15 mouse cellular contexts compared by ENCODE assay signal in the genomic region with DNA sequence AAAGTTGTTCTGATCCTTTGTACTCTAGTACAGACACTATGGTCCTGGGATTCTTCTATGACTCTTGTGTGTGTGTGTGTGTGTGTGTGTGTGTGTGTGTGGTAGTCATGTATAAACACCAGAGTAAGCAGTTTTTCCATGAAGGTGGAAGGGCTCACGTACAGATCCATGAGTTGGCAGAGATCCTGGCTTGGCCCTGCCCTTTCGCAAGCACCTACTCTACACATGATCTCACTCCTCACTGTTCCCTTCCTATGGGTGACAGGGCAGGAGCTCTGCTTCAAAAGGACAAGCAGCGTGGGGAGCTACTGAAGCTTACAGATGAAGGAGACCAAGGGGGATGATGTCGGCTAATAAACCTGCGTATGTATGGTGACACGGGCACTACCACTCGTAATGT.
"Had no signal": no experiment of that assay in that cellular context is flagged by ENCODE, and none has a peak within 500 bp of the region (broad histone marks: within the 10 kb centered on the region; RNA-seq: fewer than 3 reads in every experiment).

No protein-coding gene starts in this region.

- DNase-seq: lung, adult 2 months; lung, postnatal 14 days; lung, postnatal 36 days; right cerebral cortex, postnatal 14 days; thymus, adult 18-20 months; thymus, postnatal 14 days; thymus, postnatal 36 days had no signal

- H3K4me2 ChIP-seq: lung, embryonic 15.5 days; midbrain, embryonic 11.5 days; midbrain, embryonic 13.5 days; midbrain, embryonic 15.5 days; neural tube, embryonic 12.5 days; stomach, embryonic 15.5 days had no signal

- ATAC-seq: lung, postnatal 0 days; midbrain, embryonic 13.5 days; midbrain, embryonic 15.5 days had no signal

- H3K36me3 ChIP-seq: midbrain, embryonic 15.5 days; stomach, embryonic 15.5 days had no signal

- H3K9me3 ChIP-seq: lung, embryonic 15.5 days; midbrain, embryonic 15.5 days; stomach, embryonic 15.5 days had no signal

- H3K27ac ChIP-seq: lung, embryonic 15.5 days; macrophage; midbrain, embryonic 13.5 days; midbrain, embryonic 15.5 days; neural tube, embryonic 12.5 days; stomach, embryonic 15.5 days had no signal

- H3K27me3 ChIP-seq: lung, embryonic 15.5 days; midbrain, embryonic 13.5 days; midbrain, embryonic 15.5 days; neural tube, embryonic 12.5 days; stomach, embryonic 15.5 days had no signal

- H3K4me3 ChIP-seq: lung, embryonic 15.5 days; midbrain, embryonic 13.5 days; midbrain, embryonic 15.5 days; neural tube, embryonic 12.5 days; stomach, embryonic 15.5 days had no signal

- H3K9ac ChIP-seq: lung, embryonic 15.5 days; midbrain, embryonic 13.5 days; midbrain, embryonic 15.5 days; neural tube, embryonic 12.5 days; stomach, embryonic 15.5 days had no signal
